Mouse (Mus musculus) urinary bladder, postnatal 36 days (tissue): ENCODE measurements at regions not wholly inside any gene's neighbourhood (a gene's known extent, or its start where the extent isn't known, plus 50 kb on each side); places are given as distances from the start of the nearest gene placed in this dataset.

ENCODE experiments used
- DNase-seq, 2 experiments: peaks; one replicate each; pipeline ENCODE4 v3.0.0; 2022; ENCODE audit warnings: low spot score in 2 of 2, mixed read lengths in 1 of 2

GRCm38 (mm10) chr9:47909051-47909450, 252.8 kb upstream of the Nxpe4 start:
- no peak for DNase-seq

- no peak for DNase-seq
These were observed 251.3 kb upstream of the Nxpe4 start for GRCm38 (mm10) chr9:47910501-47910906.

GRCm38 (mm10) chr9:47912823-47913222, 249.0 kb upstream of the Nxpe4 start:
- DNase-seq = no peak

- DNase-seq = no peak
These were observed 226.5 kb upstream of the Nxpe4 start for GRCm38 (mm10) chr9:47935299-47935698.

- no peak for DNase-seq
These were observed 225.8 kb upstream of the Nxpe4 start for GRCm38 (mm10) chr9:47935957-47936457.

- DNase-seq = no peak
These were observed 222.7 kb upstream of the Nxpe4 start for GRCm38 (mm10) chr9:47938941-47939710.

GRCm38 (mm10) chr9:47942761-47943583, 218.9 kb upstream of the Nxpe4 start:
- DNase-seq = no peak

GRCm38 (mm10) chr9:47946226-47946625, 215.6 kb upstream of the Nxpe4 start:
- DNase-seq = no peak

GRCm38 (mm10) chr9:47957881-47958280, 203.9 kb upstream of the Nxpe4 start:
- no peak for DNase-seq

- no peak for DNase-seq
These were observed 203.0 kb upstream of the Nxpe4 start for GRCm38 (mm10) chr9:47958861-47959260.

- no peak for DNase-seq
These were observed 200.6 kb upstream of the Nxpe4 start for GRCm38 (mm10) chr9:47961176-47961575.

GRCm38 (mm10) chr9:47962161-47962560, 199.7 kb upstream of the Nxpe4 start:
- DNase-seq = no peak

GRCm38 (mm10) chr9:47962589-47962988, 199.2 kb upstream of the Nxpe4 start:
- DNase-seq = no peak

- DNase-seq = no peak
These were observed 188.7 kb upstream of the Nxpe4 start for GRCm38 (mm10) chr9:47973130-47973529.

GRCm38 (mm10) chr9:47985356-47986111, 176.3 kb upstream of the Nxpe4 start:
- DNase-seq = no peak

- DNase-seq = no peak
These were observed 174.6 kb upstream of the Nxpe4 start for GRCm38 (mm10) chr9:47987266-47987665.

GRCm38 (mm10) chr9:47994671-47995070, 167.2 kb upstream of the Nxpe4 start:
- DNase-seq = no peak

GRCm38 (mm10) chr9:47999632-48000031, 162.2 kb upstream of the Nxpe4 start:
- DNase-seq = no peak

- no peak for DNase-seq
These were observed 132.8 kb upstream of the Nxpe4 start for GRCm38 (mm10) chr9:48029021-48029420.

- DNase-seq = no peak
These were observed 131.0 kb upstream of the Nxpe4 start for GRCm38 (mm10) chr9:48030839-48031238.

- no peak for DNase-seq
These were observed 125.9 kb upstream of the Nxpe4 start for GRCm38 (mm10) chr9:48035959-48036358.

GRCm38 (mm10) chr9:48044826-48045225, 117.0 kb upstream of the Nxpe4 start:
- DNase-seq = no peak
